Mouse (Mus musculus) E14TG2a.4 (cell line): ENCODE results near the gene Mapk13.

Experiments used
- CTCF ChIP-seq: conservative IDR thresholded peaks from 2 replicates; pipeline ENCODE4 v1.5.1; 2014; ENCODE audit warnings: low read length
- NANOG ChIP-seq: IDR thresholded peaks from 2 replicates; pipeline ENCODE4 v1.6.1; 2014; ENCODE audit warnings: borderline replicate concordance, low read length, mixed read lengths

- TF ChIP-seq CTCF = no peak
- no peak for TF ChIP-seq NANOG
Observed at GRCm38 (mm10) chr17:28803316-28803715, 34.2 kb downstream of the Mapk13 start.
